Mouse (Mus musculus) embryonic facial prominence, embryonic 11.5 days (tissue): Measurements from ENCODE around the gene Srrm3. TPM values are rescaled to one million over a fixed set of nuclear protein-coding genes. Genes with fewer than 3 reads are reported as not detected.
A peak's percentile ranks its signal among the peaks of the same experiment; 100 is the strongest.

ENCODE experiments used
- ATAC-seq: fragments of 200-750 bp; cut with Nextera tagmentation; replicated peaks from 2 replicates; pipeline ENCODE4 v1.8.0; 2017; ENCODE audit warnings: low read depth; ENCODE audit not compliant: insufficient number of reproducible peaks, low FRiP score, low TSS enrichment
- DNase-seq: peaks from one replicate; pipeline ENCODE4 v3.0.0-alpha.2; 2015; ENCODE audit warnings: low spot score
- H3K27ac ChIP-seq: fragments of 300-500 bp; sonication (generic); replicated peaks from 2 replicates; pipeline ENCODE4 v1.5.1; 2014; ENCODE audit warnings: mild to moderate bottlenecking, low read depth, low read length, control low read depth
- H3K27me3 ChIP-seq: fragments of 300-500 bp; sonication (generic); 2 replicates; pipeline ENCODE4 v1.6.1; 2014; ENCODE audit warnings: mild to moderate bottlenecking, low read length, moderate library complexity, mixed read lengths; ENCODE audit not compliant: control insufficient read depth, insufficient read depth
- H3K36me3 ChIP-seq: fragments of 300-500 bp; sonication (generic); replicated peaks from 2 replicates; pipeline ENCODE4 v1.6.1; 2014; ENCODE audit warnings: low read depth, mild to moderate bottlenecking, low read length, moderate library complexity, mixed read lengths; ENCODE audit not compliant: control insufficient read depth, insufficient read depth
- H3K4me1 ChIP-seq: fragments of 300-500 bp; sonication (generic); 2 replicates; pipeline ENCODE4 v1.6.1; 2014; ENCODE audit warnings: low read length, mixed read lengths; ENCODE audit not compliant: control insufficient read depth, insufficient read depth
- H3K4me2 ChIP-seq: fragments of 300-500 bp; sonication (generic); 2 replicates; pipeline ENCODE4 v1.6.1; 2014; ENCODE audit warnings: low read depth, mild to moderate bottlenecking, control low read depth, low read length, moderate library complexity
- H3K4me3 ChIP-seq: fragments of 300-500 bp; sonication (generic); 2 replicates; pipeline ENCODE4 v1.5.1; 2014; ENCODE audit warnings: low read depth, low read length, control low read depth
- H3K9ac ChIP-seq: fragments of 300-500 bp; sonication (generic); replicated peaks from 2 replicates; pipeline ENCODE4 v1.6.1; 2014; ENCODE audit warnings: mild to moderate bottlenecking, control low read depth, low read length
- H3K9me3 ChIP-seq: fragments of 300-500 bp; sonication (generic); replicated peaks from 2 replicates; pipeline ENCODE4 v1.6.1; 2016; ENCODE audit warnings: mild to moderate bottlenecking, low read length, inconsistent platforms, mixed read lengths; ENCODE audit not compliant: control insufficient read depth
- WGBS: fragments of 180-500 bp; shearing (Covaris S2); extraction: QIAGEN DNeasy Blood & Tissue Kit; methylation state at CpG from one replicate; pipeline ENCODE4 v1.1.7; 2014; 5-methylcytosine and 5-hydroxymethylcytosine counted together
- microRNA-seq: library from miRNA; unstranded; fragments of <30 nt; microRNA quantifications from one replicate; pipeline ENCODE4, GENCODE M21; 2016; ENCODE audit warnings: borderline number of aligned reads
- polyA plus RNA-seq: library from polyadenylated mRNA; unstranded; fragments of >200 nt; fragmentation: Nextera tagmentation; extraction: Ambion mirVana; gene quantifications from 2 replicates; pipeline ENCODE4 v1.2.1, GENCODE M21; 2014

Srrm3 gene
- polyA plus RNA-seq, 1 experiment from 2014 or later = 3.2 TPM

- Histone ChIP-seq H3K4me2 (no peak overlapping the region), H3K27ac (no peak overlapping the region), H3K36me3 (peaks cover 3% of the 10 kb centered on the region), H3K9me3 (no peaks in the 10 kb centered on the region), H3K4me1 (no peaks in the 10 kb centered on the region), H3K9ac (no peak overlapping the region), H3K27me3 (no peaks in the 10 kb centered on the region), H3K4me3 (no peak overlapping the region)
- DNase-seq = no peak
- ATAC-seq = no peak
- WGBS = 92% methylated on average over 3 of the region's 3 CpGs
Observed at GRCm38 (mm10) chr5:135916601-135917000, 109.9 kb downstream of the Srrm3 start.

- DNase-seq (peak; percentile 24), ATAC-seq (no peak)
- Histone ChIP-seq H3K36me3 (peaks cover 3% of the 10 kb centered on the region), H3K27me3 (no peaks in the 10 kb centered on the region), H3K9me3 (no peaks in the 10 kb centered on the region), H3K9ac (no peak overlapping the region), H3K27ac (no peak overlapping the region), H3K4me2 (no peak overlapping the region), H3K4me1 (no peaks in the 10 kb centered on the region), H3K4me3 (no peak overlapping the region)
- 90% methylated on average over 8 of the region's 8 CpGs for WGBS
Observed at GRCm38 (mm10) chr5:135917327-135918058, 110.8 kb downstream of the Srrm3 start.

DNA sequence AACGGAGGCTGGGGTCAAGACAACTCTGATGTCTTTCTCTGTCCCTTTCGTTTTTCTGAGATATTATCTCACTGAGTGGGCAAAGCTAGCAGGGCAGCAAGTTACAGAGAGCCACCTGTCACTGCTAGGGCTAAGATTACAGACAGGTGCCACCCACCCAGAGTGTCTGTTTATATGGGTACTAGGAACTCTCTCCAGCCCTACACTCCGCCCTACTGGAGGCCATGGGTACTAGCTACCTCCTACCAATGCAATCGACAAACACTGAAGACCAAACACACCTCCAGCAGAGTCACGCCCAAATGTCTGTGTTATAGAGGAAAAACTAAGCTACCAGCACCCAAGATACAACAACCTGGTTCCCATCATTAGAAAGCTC, 111.4 kb downstream of the Srrm3 start:
- Histone ChIP-seq H3K9ac (no peak overlapping the region), H3K4me3 (no peak overlapping the region), H3K4me1 (no peaks in the 10 kb centered on the region), H3K9me3 (no peaks in the 10 kb centered on the region), H3K4me2 (no peak overlapping the region), H3K27me3 (no peaks in the 10 kb centered on the region), H3K27ac (no peak overlapping the region), H3K36me3 (peaks cover 6% of the 10 kb centered on the region)
- ATAC-seq (no peak), DNase-seq (no peak)
- 95% methylated on average over 5 of the region's 5 CpGs for WGBS

DNA sequence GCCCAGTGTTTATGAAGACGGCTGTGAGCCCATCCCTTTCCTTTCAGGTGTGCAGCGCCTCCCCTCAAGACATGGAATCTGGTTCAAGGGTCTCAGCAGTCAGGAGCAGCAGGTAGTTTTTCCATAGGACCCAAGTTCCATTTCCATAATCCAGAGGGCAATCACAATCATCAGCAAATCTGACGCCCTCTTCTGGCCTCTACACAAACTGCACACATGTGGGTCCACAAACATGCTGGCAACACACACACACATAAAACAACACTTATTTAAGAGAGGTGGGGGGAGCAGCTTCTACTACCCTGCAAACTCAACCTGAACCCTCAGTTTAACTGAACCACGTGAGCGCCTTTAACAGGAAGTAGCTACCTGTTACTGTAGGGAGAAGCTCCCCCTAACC, 111.9 kb downstream of the Srrm3 start:
- no peaks in the 10 kb centered on the region for H3K9me3 ChIP-seq
- H3K4me2 ChIP-seq = no peak overlapping the region
- ATAC-seq = no peak
- no peak overlapping the region for H3K27ac ChIP-seq
- H3K27me3 ChIP-seq = no peaks in the 10 kb centered on the region
- WGBS = 95% methylated on average over 5 of the region's 5 CpGs
- H3K4me3 ChIP-seq = no peak overlapping the region
- no peak overlapping the region for H3K9ac ChIP-seq
- DNase-seq = no peak
- no peaks in the 10 kb centered on the region for H3K4me1 ChIP-seq
- peaks cover 6% of the 10 kb centered on the region for H3K36me3 ChIP-seq

- no peak for ATAC-seq
- H3K27me3 ChIP-seq = no peaks in the 10 kb centered on the region
- H3K9ac ChIP-seq = no peak overlapping the region
- H3K4me1 ChIP-seq = no peaks in the 10 kb centered on the region
- WGBS = 85% methylated on average over 3 of the region's 3 CpGs
- no peaks in the 10 kb centered on the region for H3K9me3 ChIP-seq
- H3K27ac ChIP-seq = no peak overlapping the region
- DNase-seq = no peak
- peaks cover 6% of the 10 kb centered on the region for H3K36me3 ChIP-seq
- H3K4me2 ChIP-seq = no peak overlapping the region
- H3K4me3 ChIP-seq = no peak overlapping the region
Observed at GRCm38 (mm10) chr5:135919902-135920301, 113.2 kb downstream of the Srrm3 start.

GRCm38 (mm10) chr5:135923901-135924300, 117.2 kb downstream of the Srrm3 start:
- 93% methylated on average over 7 of the region's 7 CpGs for WGBS
- peaks cover 6% of the 10 kb centered on the region for H3K36me3 ChIP-seq

More at GRCm38 (mm10) chr5:135923901-135924300, 117.2 kb downstream of the Srrm3 start:
- H3K4me2 ChIP-seq = no peak overlapping the region
- no peak overlapping the region for H3K4me3 ChIP-seq
- H3K4me1 ChIP-seq = no peaks in the 10 kb centered on the region
- no peaks in the 10 kb centered on the region for H3K9me3 ChIP-seq
- no peak overlapping the region for H3K27ac ChIP-seq
- no peak for DNase-seq
- H3K27me3 ChIP-seq = no peaks in the 10 kb centered on the region
- no peak overlapping the region for H3K9ac ChIP-seq
- no peak for ATAC-seq

Small RNA genes lying within 50 kb of the gene (microRNA-seq; reads per million reads assigned to microRNA genes)
- gene Gm23268 = not detected

Other genes starting within 250 kb of the Srrm3 start
- not detected in 2 replicates for gene Ccl26, start 243.3 kb upstream of the Srrm3 start, polyA plus RNA-seq
- gene Ccl24, start 233.8 kb upstream of the Srrm3 start, polyA plus RNA-seq = 1.4 and 1.5 TPM in 2 replicates
- gene Rhbdd2, start 174.3 kb upstream of the Srrm3 start, polyA plus RNA-seq = 43.1 and 46.4 TPM in 2 replicates
- gene Por, start 136.9 kb upstream of the Srrm3 start, polyA plus RNA-seq = 62.7 and 63.5 TPM in 2 replicates
- 47.1 and 57.3 TPM in 2 replicates for gene Tmem120a, start 62.4 kb upstream of the Srrm3 start, polyA plus RNA-seq
- 0.31 TPM in 1 of 2 replicates, not detected in the other for gene Styxl1, start 28.5 kb upstream of the Srrm3 start, polyA plus RNA-seq
- 567 and 573 TPM in 2 replicates for gene Mdh2, start 28.4 kb upstream of the Srrm3 start, polyA plus RNA-seq
- 27.3 and 38.2 TPM in 2 replicates for gene Hspb1, start 81.0 kb downstream of the Srrm3 start, polyA plus RNA-seq
- 132 and 133 TPM in 2 replicates for gene Ywhag, start 127.7 kb downstream of the Srrm3 start, polyA plus RNA-seq
- gene Ssc4d, start 167.6 kb downstream of the Srrm3 start, polyA plus RNA-seq = 3.0 TPM in 2 replicates
- 0.21 TPM in 1 of 2 replicates, not detected in the other for gene Zp3, start 173.2 kb downstream of the Srrm3 start, polyA plus RNA-seq
- gene Dtx2, start 187.9 kb downstream of the Srrm3 start, polyA plus RNA-seq = 22.6 and 29.2 TPM in 2 replicates
- gene Upk3b, start 231.6 kb downstream of the Srrm3 start, polyA plus RNA-seq = 0.65 and 0.85 TPM in 2 replicates
- 6.2 and 6.4 TPM in 2 replicates for gene Upk3bl, start 247.6 kb downstream of the Srrm3 start, polyA plus RNA-seq